Mouse (Mus musculus): ENCODE results near the gene Wfdc2. TPM values are rescaled to one million over a fixed set of nuclear protein-coding genes. Genes with fewer than 3 reads are reported as not detected.
"Not testable (repeated sequence)": the region's sequence is repeated elsewhere in the genome, so short reads cannot be mapped to it uniquely, and the experiment has no call there.

Wfdc2 gene
- total RNA-seq, 1 experiment from 2014 or later: not detected

GRCm38 (mm10) chr2:164604411-164604810, 42.2 kb downstream of the Wfdc2 start:
- no peak for ATAC-seq (replicated peaks; ENCODE audit: low read depth, poor library complexity, severe bottlenecking)

GRCm38 (mm10) chr2:164608781-164609180, 46.6 kb downstream of the Wfdc2 start:
- no peak for ATAC-seq (replicated peaks; ENCODE audit: low read depth, poor library complexity, severe bottlenecking)

GRCm38 (mm10) chr2:164613471-164613870, 51.3 kb downstream of the Wfdc2 start, which contains the start of the genes Wfdc6b and Wfdc8:
TSS of gene Wfdc6b (plus strand) at chr2:164613522.
TSS of gene Wfdc8 (minus strand) at chr2:164613626.
- ATAC-seq (replicated peaks; ENCODE audit: low read depth, poor library complexity, severe bottlenecking): not testable (repeated sequence)

GRCm38 (mm10) chr2:164615386-164615785, 53.2 kb downstream of the Wfdc2 start:
- ATAC-seq (replicated peaks; ENCODE audit: low read depth, poor library complexity, severe bottlenecking): no peak

Other genes starting within 250 kb of the Wfdc2 start
- gene Svs6, start 245.7 kb upstream of the Wfdc2 start, total RNA-seq (2017): not detected in 2 replicates
- not detected in 2 replicates for gene Svs5, start 229.7 kb upstream of the Wfdc2 start, total RNA-seq (2017)
- 10.1 and 10.4 TPM in 2 replicates for gene Slpi, start 173.3 kb upstream of the Wfdc2 start, total RNA-seq (2017)
- not detected in 2 replicates for gene Rbpjl, start 159.3 kb upstream of the Wfdc2 start, total RNA-seq (2017)
- not detected in 2 replicates for gene Matn4, start 157.3 kb upstream of the Wfdc2 start, total RNA-seq (2017)
- 0.05 TPM in 1 of 2 replicates, not detected in the other for gene Sdc4, start 118.5 kb upstream of the Wfdc2 start, total RNA-seq (2017)
- 8.9 and 13.4 TPM in 2 replicates for gene Sys1, start 105.4 kb upstream of the Wfdc2 start, total RNA-seq (2017)
- gene Gm20458, start 101.4 kb upstream of the Wfdc2 start, total RNA-seq (2017): 0.46 TPM in 1 of 2 replicates, not detected in the other
- gene Trp53tg5, start 88.7 kb upstream of the Wfdc2 start, total RNA-seq (2017): not detected in 2 replicates
- 0.18 TPM in 1 of 2 replicates, not detected in the other for gene Dbndd2, start 76.3 kb upstream of the Wfdc2 start, total RNA-seq (2017)
- gene Pigt, start 64.9 kb upstream of the Wfdc2 start, total RNA-seq (2017): 30.6 and 33.2 TPM in 2 replicates
- gene Spint3, start 11.0 kb downstream of the Wfdc2 start, total RNA-seq (2017): not detected in 2 replicates
- not detected in 2 replicates for gene Wfdc6a, start 23.0 kb downstream of the Wfdc2 start, total RNA-seq (2017)
- gene Eppin, start 31.2 kb downstream of the Wfdc2 start, total RNA-seq (2017): not detected in 2 replicates
- not detected in 2 replicates for gene Wfdc6b, start 51.1 kb downstream of the Wfdc2 start, total RNA-seq (2017)
- gene Wfdc8, start 51.2 kb downstream of the Wfdc2 start, total RNA-seq (2017): not detected in 2 replicates
- not detected in 2 replicates for gene Wfdc16, start 76.4 kb downstream of the Wfdc2 start, total RNA-seq (2017)
- not detected in 2 replicates for gene Wfdc10, start 93.6 kb downstream of the Wfdc2 start, total RNA-seq (2017)
- not detected in 2 replicates for gene Wfdc9, start 94.2 kb downstream of the Wfdc2 start, total RNA-seq (2017)
- gene Wfdc11, start 111.7 kb downstream of the Wfdc2 start, total RNA-seq (2017): not detected in 2 replicates
- not detected in 2 replicates for gene Wfdc13, start 122.7 kb downstream of the Wfdc2 start, total RNA-seq (2017)
- gene Spint4, start 136.1 kb downstream of the Wfdc2 start, total RNA-seq (2017): not detected in 2 replicates
- not detected in 2 replicates for gene Spint5, start 152.9 kb downstream of the Wfdc2 start, total RNA-seq (2017)
- gene Wfdc3, start 183.5 kb downstream of the Wfdc2 start, total RNA-seq (2017): 1.1 TPM in 1 of 2 replicates, not detected in the other
- 26.7 and 29.6 TPM in 2 replicates for gene Dnttip1, start 183.6 kb downstream of the Wfdc2 start, total RNA-seq (2017)
- gene Ube2c, start 207.5 kb downstream of the Wfdc2 start, total RNA-seq (2017): 153 and 159 TPM in 2 replicates
- not detected in 2 replicates for gene Tnnc2, start 217.6 kb downstream of the Wfdc2 start, total RNA-seq (2017)
- gene Snx21, start 223.4 kb downstream of the Wfdc2 start, total RNA-seq (2017): 0.23 TPM in 1 of 2 replicates, not detected in the other
- 14.0 and 14.8 TPM in 2 replicates for gene Acot8, start 242.5 kb downstream of the Wfdc2 start, total RNA-seq (2017)
- 3.0 and 3.7 TPM in 2 replicates for gene Zswim3, start 242.7 kb downstream of the Wfdc2 start, total RNA-seq (2017)

Measured in common myeloid progenitor, adult 5-6 weeks (primary cell).